Mouse (Mus musculus): ENCODE data around the gene Adcy5. TPM values are rescaled to one million over a fixed set of nuclear protein-coding genes. Genes with fewer than 3 reads are reported as not detected.

The Adcy5 gene
- total and polyA plus RNA-seq, 2 experiments: 0.46 to 1.6 TPM

GRCm38 (mm10) chr16:35308486-35309143 lies 153.9 kb downstream of the Adcy5 start:
- Histone ChIP-seq H3K4me1 (ENCODE audit: control insufficient read depth, insufficient read depth, low read length) (peaks cover 26% of the 10 kb centered on the region), H3K79me2 (ENCODE audit: control insufficient read depth, insufficient read depth, low read length) (no peaks in the 10 kb centered on the region), H3K4me3 (ENCODE audit: insufficient read depth, low read depth, low read length) (no peak overlapping the region), H3K27ac (replicated peaks; ENCODE audit: insufficient read depth, low read depth, low read length) (peak overlapping the region; percentile 40), H3K36me3 (ENCODE audit: control insufficient read depth, insufficient read depth, low read length) (peaks cover 5% of the 10 kb centered on the region; the same call in 1 of the 2 replicates), H3K27me3 (ENCODE audit: control insufficient read depth, insufficient read depth, low read length) (no peaks in the 10 kb centered on the region), H3K9ac (ENCODE audit: low read depth, low read length) (no peak overlapping the region)
- WGBS: 38% methylated on average over 6 of the region's 6 CpGs
- TF ChIP-seq POLR2A (IDR thresholded peaks at IDR 0.05; ENCODE audit: extremely low read depth, insufficient read depth, low read length) (no peak), CTCF (IDR thresholded peaks at IDR 0.05; ENCODE audit: low read depth, low read length) (no peak)
- DNase-seq (ENCODE audit: extremely low read depth, low read depth, low spot score): peak; percentile 74

- 19% methylated on average over 4 of the region's 4 CpGs for WGBS
- peak; percentile 83 for DNase-seq (ENCODE audit: extremely low read depth, low read depth, low spot score)
- TF ChIP-seq POLR2A (IDR thresholded peaks at IDR 0.05; ENCODE audit: extremely low read depth, insufficient read depth, low read length) (no peak), CTCF (IDR thresholded peaks at IDR 0.05; ENCODE audit: low read depth, low read length) (no peak)
These were observed 155.0 kb downstream of the Adcy5 start for GRCm38 (mm10) chr16:35309634-35310033.

GRCm38 (mm10) chr16:35310551-35311110 lies 156.0 kb downstream of the Adcy5 start:
- Histone ChIP-seq H3K4me1 (ENCODE audit: control insufficient read depth, insufficient read depth, low read length) (peaks cover 26% of the 10 kb centered on the region), H3K79me2 (ENCODE audit: control insufficient read depth, insufficient read depth, low read length) (no peaks in the 10 kb centered on the region), H3K27ac (replicated peaks; ENCODE audit: insufficient read depth, low read depth, low read length) (peak overlapping the region; percentile 49), H3K4me3 (ENCODE audit: insufficient read depth, low read depth, low read length) (no peak overlapping the region), H3K36me3 (ENCODE audit: control insufficient read depth, insufficient read depth, low read length) (peaks cover 8% of the 10 kb centered on the region; the same call in 1 of the 2 replicates), H3K27me3 (ENCODE audit: control insufficient read depth, insufficient read depth, low read length) (no peaks in the 10 kb centered on the region), H3K9ac (ENCODE audit: low read depth, low read length) (no peak overlapping the region)
- DNase-seq (ENCODE audit: extremely low read depth, low read depth, low spot score): peak; percentile 60
- TF ChIP-seq CTCF (IDR thresholded peaks at IDR 0.05; ENCODE audit: low read depth, low read length) (no peak), POLR2A (IDR thresholded peaks at IDR 0.05; ENCODE audit: extremely low read depth, insufficient read depth, low read length) (no peak)
- 6% methylated on average over 2 of the region's 2 CpGs for WGBS

More at GRCm38 (mm10) chr16:35309634-35310033, 155.0 kb downstream of the Adcy5 start:
- Histone ChIP-seq H3K27me3 (ENCODE audit: control insufficient read depth, insufficient read depth, low read length) (no peaks in the 10 kb centered on the region), H3K9ac (ENCODE audit: low read depth, low read length) (no peak overlapping the region), H3K4me1 (ENCODE audit: control insufficient read depth, insufficient read depth, low read length) (peaks cover 26% of the 10 kb centered on the region), H3K36me3 (ENCODE audit: control insufficient read depth, insufficient read depth, low read length) (peaks cover 8% of the 10 kb centered on the region; the same call in 1 of the 2 replicates), H3K79me2 (ENCODE audit: control insufficient read depth, insufficient read depth, low read length) (no peaks in the 10 kb centered on the region), H3K4me3 (ENCODE audit: insufficient read depth, low read depth, low read length) (no peak overlapping the region), H3K27ac (replicated peaks; ENCODE audit: insufficient read depth, low read depth, low read length) (peak overlapping the region; percentile 17; the same call in 1 of the 2 replicates)

GRCm38 (mm10) chr16:35311586-35311985 lies 156.9 kb downstream of the Adcy5 start:
- Histone ChIP-seq H3K9ac (ENCODE audit: low read depth, low read length) (no peak overlapping the region), H3K4me1 (ENCODE audit: control insufficient read depth, insufficient read depth, low read length) (peaks cover 28% of the 10 kb centered on the region), H3K4me3 (ENCODE audit: insufficient read depth, low read depth, low read length) (no peak overlapping the region), H3K27ac (replicated peaks; ENCODE audit: insufficient read depth, low read depth, low read length) (no peak overlapping the region; the same call in 1 of the 2 replicates), H3K27me3 (ENCODE audit: control insufficient read depth, insufficient read depth, low read length) (no peaks in the 10 kb centered on the region), H3K36me3 (ENCODE audit: control insufficient read depth, insufficient read depth, low read length) (peaks cover 8% of the 10 kb centered on the region; the same call in 1 of the 2 replicates), H3K79me2 (ENCODE audit: control insufficient read depth, insufficient read depth, low read length) (no peaks in the 10 kb centered on the region)
- WGBS: 62% methylated on average over 8 of the region's 8 CpGs
- DNase-seq (ENCODE audit: extremely low read depth, low read depth, low spot score): peak; percentile 58
- TF ChIP-seq CTCF (IDR thresholded peaks at IDR 0.05; ENCODE audit: low read depth, low read length): no peak
- TF ChIP-seq POLR2A (IDR thresholded peaks at IDR 0.05; ENCODE audit: extremely low read depth, insufficient read depth, low read length): no peak

GRCm38 (mm10) chr16:35315496-35315895 lies 160.8 kb downstream of the Adcy5 start:
- Histone ChIP-seq H3K9ac (ENCODE audit: low read depth, low read length) (no peak overlapping the region), H3K79me2 (ENCODE audit: control insufficient read depth, insufficient read depth, low read length) (no peaks in the 10 kb centered on the region), H3K4me1 (ENCODE audit: control insufficient read depth, insufficient read depth, low read length) (peaks cover 10% of the 10 kb centered on the region), H3K27me3 (ENCODE audit: control insufficient read depth, insufficient read depth, low read length) (no peaks in the 10 kb centered on the region), H3K27ac (replicated peaks; ENCODE audit: insufficient read depth, low read depth, low read length) (no peak overlapping the region), H3K36me3 (ENCODE audit: control insufficient read depth, insufficient read depth, low read length) (peaks cover 8% of the 10 kb centered on the region; the same call in 1 of the 2 replicates), H3K4me3 (ENCODE audit: insufficient read depth, low read depth, low read length) (no peak overlapping the region)
- TF ChIP-seq POLR2A (IDR thresholded peaks at IDR 0.05; ENCODE audit: extremely low read depth, insufficient read depth, low read length) (no peak), CTCF (IDR thresholded peaks at IDR 0.05; ENCODE audit: low read depth, low read length) (no peak)
- 69% methylated on average over 3 of the region's 3 CpGs for WGBS
- peak; percentile 51 for DNase-seq (ENCODE audit: extremely low read depth, low read depth, low spot score)

- peaks cover 2% of the 10 kb centered on the region; the same call in 1 of the 2 replicates for H3K4me1 ChIP-seq (ENCODE audit: control insufficient read depth, insufficient read depth, low read length)
- H3K79me2 ChIP-seq (ENCODE audit: control insufficient read depth, insufficient read depth, low read length): no peaks in the 10 kb centered on the region
- no peak for DNase-seq (ENCODE audit: extremely low read depth, low read depth, low spot score)
- H3K27me3 ChIP-seq (ENCODE audit: control insufficient read depth, insufficient read depth, low read length): no peaks in the 10 kb centered on the region
- no peak overlapping the region for H3K9ac ChIP-seq (ENCODE audit: low read depth, low read length)
- H3K4me3 ChIP-seq (ENCODE audit: insufficient read depth, low read depth, low read length): no peak overlapping the region
- no peak overlapping the region for H3K27ac ChIP-seq (replicated peaks; ENCODE audit: insufficient read depth, low read depth, low read length)
- peaks cover 8% of the 10 kb centered on the region; the same call in 1 of the 2 replicates for H3K36me3 ChIP-seq (ENCODE audit: control insufficient read depth, insufficient read depth, low read length)
- TF ChIP-seq CTCF (IDR thresholded peaks at IDR 0.05; ENCODE audit: low read depth, low read length) (no peak), POLR2A (IDR thresholded peaks at IDR 0.05; ENCODE audit: extremely low read depth, insufficient read depth, low read length) (no peak)
These were observed 162.2 kb downstream of the Adcy5 start for GRCm38 (mm10) chr16:35316856-35317264.

Data from liver, adult 2 months (tissue).